Mouse (Mus musculus): Measurements from ENCODE around the gene Dedd. TPM values are rescaled to one million over a fixed set of nuclear protein-coding genes. Genes with fewer than 3 reads are reported as not detected.

The Dedd gene
- total RNA-seq, 2 experiments from 2014 or later = 32.4 to 32.7 TPM

GRCm38 (mm10) chr1:171358421-171358820 is 29.5 kb downstream of the Dedd start:
- DNase-seq (ENCODE audit: low spot score in 2 of 2) = peak in 1 of 2 experiments; percentile 64

- no peak for DNase-seq (ENCODE audit: low spot score in 2 of 2)
Observed at GRCm38 (mm10) chr1:171360253-171360652, 31.3 kb downstream of the Dedd start.

GRCm38 (mm10) chr1:171360656-171361055 is 31.7 kb downstream of the Dedd start, which contains the start of gene Klhdc9:
Gene Klhdc9, minus strand, starts transcription at chr1:171360798.
- peak; percentile 90 to 92 for DNase-seq (ENCODE audit: low spot score in 2 of 2)

- peak; percentile 61 to 87 for DNase-seq (ENCODE audit: low spot score in 2 of 2)
Observed at GRCm38 (mm10) chr1:171361106-171362103, 32.5 kb downstream of the Dedd start.

GRCm38 (mm10) chr1:171365934-171366333 is 37.0 kb downstream of the Dedd start:
- no peak for DNase-seq (ENCODE audit: low spot score in 2 of 2)

- no peak for DNase-seq (ENCODE audit: low spot score in 2 of 2)
Observed at GRCm38 (mm10) chr1:171369845-171370556, 41.1 kb downstream of the Dedd start, which contains the start of gene Nectin4. Gene Nectin4, plus strand, starts transcription at chr1:171370099.

- no peak for DNase-seq (ENCODE audit: low spot score in 2 of 2)
Observed at GRCm38 (mm10) chr1:171372880-171373279, 43.9 kb downstream of the Dedd start.

GRCm38 (mm10) chr1:171373946-171374345 is 45.0 kb downstream of the Dedd start:
- DNase-seq (ENCODE audit: low spot score in 2 of 2) = no peak

GRCm38 (mm10) chr1:171375646-171376097 is 46.7 kb downstream of the Dedd start:
- DNase-seq (ENCODE audit: low spot score in 2 of 2) = no peak

GRCm38 (mm10) chr1:171378298-171378697 is 49.4 kb downstream of the Dedd start:
- DNase-seq (ENCODE audit: low spot score in 2 of 2) = no peak

- peak; percentile 70 to 80 for DNase-seq (ENCODE audit: low spot score in 2 of 2)
Observed at GRCm38 (mm10) chr1:171379935-171380599, 51.1 kb downstream of the Dedd start.

- DNase-seq (ENCODE audit: low spot score in 2 of 2) = no peak
Observed at GRCm38 (mm10) chr1:171382096-171382620, 53.2 kb downstream of the Dedd start.

GRCm38 (mm10) chr1:171384361-171384760 is 55.4 kb downstream of the Dedd start:
- no peak for DNase-seq (ENCODE audit: low spot score in 2 of 2)

- DNase-seq (ENCODE audit: low spot score in 2 of 2) = no peak
Observed at GRCm38 (mm10) chr1:171385171-171385570, 56.2 kb downstream of the Dedd start.

- no peak for DNase-seq (ENCODE audit: low spot score in 2 of 2)
Observed at GRCm38 (mm10) chr1:171387099-171387498, 58.2 kb downstream of the Dedd start.

GRCm38 (mm10) chr1:171388376-171389102 is 59.6 kb downstream of the Dedd start, which contains the start of gene Arhgap30:
Gene Arhgap30, plus strand, starts transcription at chr1:171388954.
- DNase-seq (ENCODE audit: low spot score in 2 of 2) = no peak

- no peak for DNase-seq (ENCODE audit: low spot score in 2 of 2)
Observed at GRCm38 (mm10) chr1:171390101-171390500, 61.2 kb downstream of the Dedd start.

Measured in layer of hippocampus, postnatal 14 days (tissue).